Mouse (Mus musculus) heart, adult 2 months (tissue): ENCODE results near the gene Foxp1.

ENCODE experiments used
- CTCF ChIP-seq: fragments of 200-600 bp; IDR thresholded peaks from 2 replicates; pipeline ENCODE4 v1.8.1; 2022; ENCODE audit warnings: antibody characterized with exemption, mild to moderate bottlenecking, moderate library complexity
- EP300 ChIP-seq: fragments of 200-500 bp; IDR thresholded peaks from 2 replicates; pipeline ENCODE4 v1.6.1; 2011; ENCODE audit warnings: low read depth, low read length, control low read depth; ENCODE audit not compliant: insufficient read depth
- POLR2A ChIP-seq: fragments of 200-500 bp; IDR thresholded peaks from 2 replicates; pipeline ENCODE4 v1.6.1; 2011; ENCODE audit warnings: mild to moderate bottlenecking, low read depth, low read length, control low read depth; ENCODE audit not compliant: insufficient read depth

GRCm38 (mm10) chr6:99274667-99275066 is 247.9 kb downstream of the Foxp1 start:
- no peak for TF ChIP-seq CTCF
- no peak for TF ChIP-seq POLR2A
- TF ChIP-seq EP300: no peak
